Mouse (Mus musculus): ENCODE results near the gene Spa17.

GRCm38 (mm10) chr9:37650639-37651038 is 37.1 kb upstream of the Spa17 start:
- TF ChIP-seq CTCF (IDR thresholded peaks at IDR 0.05) (no peak), EP300 (IDR thresholded peaks at IDR 0.05) (no peak)
